Mouse (Mus musculus): Measurements from ENCODE around the gene Ralgapb. TPM values are rescaled to one million over a fixed set of nuclear protein-coding genes. Genes with fewer than 3 reads are reported as not detected.
A peak's percentile ranks its signal among the peaks of the same experiment; 100 is the strongest.
"Not testable (repeated sequence)": the region's sequence is repeated elsewhere in the genome, so short reads cannot be mapped to it uniquely, and the experiment has no call there.

Ralgapb gene
- total RNA-seq, 1 experiment, result 23.0 TPM

DNA sequence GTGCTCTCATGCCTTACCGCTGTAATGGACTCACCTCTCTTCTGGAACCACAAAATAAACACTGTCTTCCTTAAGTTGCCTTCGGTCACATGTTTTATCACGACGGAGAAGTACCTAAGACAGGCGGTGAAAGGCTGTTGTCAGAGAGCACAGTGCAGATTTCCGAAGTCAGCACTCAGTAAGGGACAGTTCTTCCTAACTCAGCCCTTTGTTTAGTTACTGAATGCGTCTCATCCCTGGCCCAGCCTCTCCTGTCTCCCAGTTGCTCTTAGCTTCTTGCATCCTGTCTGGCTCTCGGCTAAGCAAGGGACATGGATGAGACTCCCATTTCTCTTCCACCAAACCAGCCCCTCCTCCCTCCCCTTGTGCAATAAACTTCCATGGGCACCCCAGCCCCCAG is 23.6 kb upstream of the Ralgapb start:
- Histone ChIP-seq H3K27ac (ENCODE audit: insufficient read depth, low read depth, low read length, poor library complexity, severe bottlenecking) (no peak overlapping the region), H3K9me3 (ENCODE audit: control insufficient read depth, insufficient read depth, low read depth, low read length) (no peaks in the 10 kb centered on the region), H3K4me1 (ENCODE audit: control insufficient read depth in 2 of 2, insufficient read depth in 2 of 2, low read length in 2 of 2, poor library complexity in 1 of 2) (peaks cover 3 to 6% of the 10 kb centered on the region in 2 experiments; a peak in 2 of 4 replicates), H3K36me3 (ENCODE audit: control insufficient read depth, insufficient read depth, low read length, poor library complexity, severe bottlenecking) (no peaks in the 10 kb centered on the region), H3K9ac (ENCODE audit: insufficient read depth, low read depth, low read length, poor library complexity, severe bottlenecking) (no peak overlapping the region), H3K4me3 (ENCODE audit: insufficient read depth in 1 of 2, low read depth in 1 of 2, low read length in 2 of 2, poor library complexity in 1 of 2, severe bottlenecking in 1 of 2) (no peak overlapping the region)
- TF ChIP-seq ZNF384 (IDR thresholded peaks at IDR 0.05; ENCODE audit: low read depth, low read length) (no peak), ZC3H11A (IDR thresholded peaks at IDR 0.05; ENCODE audit: borderline replicate concordance, low read depth, low read length) (no peak), MAFK (IDR thresholded peaks at IDR 0.05; ENCODE audit: insufficient read depth, low read depth, low read length) (0 out of 2 replicates have a peak, but pooled peaks have one; percentile 8), CHD2 (IDR thresholded peaks at IDR 0.05; ENCODE audit: low read depth, low read length) (no peak), HCFC1 (IDR thresholded peaks at IDR 0.05; ENCODE audit: borderline replicate concordance, insufficient read depth, low read length) (no peak)
- in situ Hi-C loops (cut with MboI; ENCODE audit: low sequenced_read_pairs in 2 of 2, unreplicated experiment in 2 of 2), result no loop called here
- DNase-seq (ENCODE audit: low read depth, low spot score), result no peak

DNA sequence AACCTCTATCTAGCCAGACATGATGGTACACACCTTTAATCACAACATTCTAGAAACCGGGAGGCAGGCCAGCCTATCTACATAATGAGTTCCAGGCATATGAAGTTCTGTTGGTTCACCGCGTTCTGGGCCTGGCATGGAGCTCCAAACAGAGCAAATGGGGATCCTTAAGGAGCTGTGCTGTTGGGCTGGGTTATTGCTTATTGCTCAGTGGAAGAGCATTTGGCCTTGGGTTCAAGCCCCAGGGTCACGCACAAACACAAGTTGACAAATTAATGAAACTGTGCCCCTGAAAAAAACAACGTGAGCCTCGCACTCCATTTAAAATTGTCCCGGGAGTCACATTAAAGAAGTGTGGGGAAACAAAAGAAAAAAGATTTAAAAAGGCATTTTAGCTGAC is 20.2 kb upstream of the Ralgapb start:
- in situ Hi-C loops (cut with MboI; ENCODE audit: low sequenced_read_pairs in 2 of 2, unreplicated experiment in 2 of 2), result no loop called here
- no peak overlapping the region for H3K27ac ChIP-seq (ENCODE audit: insufficient read depth, low read depth, low read length, poor library complexity, severe bottlenecking)
- TF ChIP-seq HCFC1 (IDR thresholded peaks at IDR 0.05; ENCODE audit: borderline replicate concordance, insufficient read depth, low read length) (no peak), CHD2 (IDR thresholded peaks at IDR 0.05; ENCODE audit: low read depth, low read length) (no peak), ZC3H11A (IDR thresholded peaks at IDR 0.05; ENCODE audit: borderline replicate concordance, low read depth, low read length) (no peak), ZNF384 (IDR thresholded peaks at IDR 0.05; ENCODE audit: low read depth, low read length) (no peak), MAFK (IDR thresholded peaks at IDR 0.05; ENCODE audit: insufficient read depth, low read depth, low read length) (no peak)
- no peak overlapping the region for H3K4me3 ChIP-seq (ENCODE audit: insufficient read depth in 1 of 2, low read depth in 1 of 2, low read length in 2 of 2, poor library complexity in 1 of 2, severe bottlenecking in 1 of 2)
- no peaks in the 10 kb centered on the region for H3K9me3 ChIP-seq (ENCODE audit: control insufficient read depth, insufficient read depth, low read depth, low read length)
- H3K36me3 ChIP-seq (ENCODE audit: control insufficient read depth, insufficient read depth, low read length, poor library complexity, severe bottlenecking), result no peaks in the 10 kb centered on the region
- peaks cover 3 to 6% of the 10 kb centered on the region in 2 experiments; a peak in 2 of 4 replicates for H3K4me1 ChIP-seq (ENCODE audit: control insufficient read depth in 2 of 2, insufficient read depth in 2 of 2, low read length in 2 of 2, poor library complexity in 1 of 2)
- no peak for DNase-seq (ENCODE audit: low read depth, low spot score)
- no peak overlapping the region for H3K9ac ChIP-seq (ENCODE audit: insufficient read depth, low read depth, low read length, poor library complexity, severe bottlenecking)

GRCm38 (mm10) chr2:158396369-158396768 is 13.3 kb upstream of the Ralgapb start:
- DNase-seq (ENCODE audit: low read depth, low spot score), result no peak
- TF ChIP-seq HCFC1 (IDR thresholded peaks at IDR 0.05; ENCODE audit: borderline replicate concordance, insufficient read depth, low read length), result no peak
- TF ChIP-seq CHD2 (IDR thresholded peaks at IDR 0.05; ENCODE audit: low read depth, low read length), result no peak
- no peak for TF ChIP-seq ZC3H11A (IDR thresholded peaks at IDR 0.05; ENCODE audit: borderline replicate concordance, low read depth, low read length)
- TF ChIP-seq MAFK (IDR thresholded peaks at IDR 0.05; ENCODE audit: insufficient read depth, low read depth, low read length), result no peak
- no peaks in the 10 kb centered on the region for H3K36me3 ChIP-seq (ENCODE audit: control insufficient read depth, insufficient read depth, low read length, poor library complexity, severe bottlenecking)
- H3K4me1 ChIP-seq (ENCODE audit: control insufficient read depth in 2 of 2, insufficient read depth in 2 of 2, low read length in 2 of 2, poor library complexity in 1 of 2), result no peaks in the 10 kb centered on the region
- H3K9ac ChIP-seq (ENCODE audit: insufficient read depth, low read depth, low read length, poor library complexity, severe bottlenecking), result no peak overlapping the region
- H3K4me3 ChIP-seq (ENCODE audit: insufficient read depth in 1 of 2, low read depth in 1 of 2, low read length in 2 of 2, poor library complexity in 1 of 2, severe bottlenecking in 1 of 2), result no peak overlapping the region
- in situ Hi-C loops (cut with MboI; ENCODE audit: low sequenced_read_pairs in 2 of 2, unreplicated experiment in 2 of 2), result no loop called here
- no peaks in the 10 kb centered on the region for H3K9me3 ChIP-seq (ENCODE audit: control insufficient read depth, insufficient read depth, low read depth, low read length)
- no peak overlapping the region for H3K27ac ChIP-seq (ENCODE audit: insufficient read depth, low read depth, low read length, poor library complexity, severe bottlenecking)

- in situ Hi-C loops (cut with MboI; ENCODE audit: low sequenced_read_pairs in 2 of 2, unreplicated experiment in 2 of 2); H3K9ac ChIP-seq (ENCODE audit: insufficient read depth, low read depth, low read length, poor library complexity, severe bottlenecking); H3K27ac ChIP-seq (ENCODE audit: insufficient read depth, low read depth, low read length, poor library complexity, severe bottlenecking); H3K4me3 ChIP-seq (ENCODE audit: insufficient read depth in 1 of 2, low read depth in 1 of 2, low read length in 2 of 2, poor library complexity in 1 of 2, severe bottlenecking in 1 of 2); H3K9me3 ChIP-seq (ENCODE audit: control insufficient read depth, insufficient read depth, low read depth, low read length); H3K36me3 ChIP-seq (ENCODE audit: control insufficient read depth, insufficient read depth, low read length, poor library complexity, severe bottlenecking); DNase-seq (ENCODE audit: low read depth, low spot score); H3K4me1 ChIP-seq (ENCODE audit: control insufficient read depth in 2 of 2, insufficient read depth in 2 of 2, low read length in 2 of 2, poor library complexity in 1 of 2): not testable (repeated sequence)
These were observed 12.5 kb upstream of the Ralgapb start for GRCm38 (mm10) chr2:158397140-158397539.

DNA sequence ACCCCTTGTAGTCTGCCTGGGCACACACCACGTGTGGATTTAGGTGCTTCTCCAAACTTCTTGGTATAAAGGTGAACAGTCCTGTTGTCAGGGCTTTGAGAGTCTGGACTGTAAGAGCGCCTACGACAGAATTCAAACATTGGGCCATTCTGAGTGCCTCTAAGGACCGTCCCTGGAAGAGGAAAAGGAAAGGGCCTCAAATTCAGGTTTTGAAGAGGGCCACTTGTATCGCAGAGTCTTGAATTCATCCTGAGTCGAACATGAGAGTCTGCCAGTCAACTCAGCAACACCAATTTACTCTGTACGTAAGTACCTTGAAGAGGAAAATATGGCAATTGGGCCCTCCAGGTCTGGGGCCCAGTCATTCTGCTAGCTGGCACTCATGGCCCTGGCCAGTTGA is 6.7 kb upstream of the Ralgapb start:
- no peaks in the 10 kb centered on the region for H3K9me3 ChIP-seq (ENCODE audit: control insufficient read depth, insufficient read depth, low read depth, low read length)
- in situ Hi-C loops (cut with MboI; ENCODE audit: low sequenced_read_pairs in 2 of 2, unreplicated experiment in 2 of 2), result no loop called here
- no peaks in the 10 kb centered on the region for H3K36me3 ChIP-seq (ENCODE audit: control insufficient read depth, insufficient read depth, low read length, poor library complexity, severe bottlenecking)
- no peak overlapping the region for H3K27ac ChIP-seq (ENCODE audit: insufficient read depth, low read depth, low read length, poor library complexity, severe bottlenecking)
- H3K4me3 ChIP-seq (ENCODE audit: insufficient read depth in 1 of 2, low read depth in 1 of 2, low read length in 2 of 2, poor library complexity in 1 of 2, severe bottlenecking in 1 of 2), result no peak overlapping the region
- no peak for DNase-seq (ENCODE audit: low read depth, low spot score)
- TF ChIP-seq HCFC1 (IDR thresholded peaks at IDR 0.05; ENCODE audit: borderline replicate concordance, insufficient read depth, low read length) (no peak), ZC3H11A (IDR thresholded peaks at IDR 0.05; ENCODE audit: borderline replicate concordance, low read depth, low read length) (no peak), CHD2 (IDR thresholded peaks at IDR 0.05; ENCODE audit: low read depth, low read length) (no peak), MAFK (IDR thresholded peaks at IDR 0.05; ENCODE audit: insufficient read depth, low read depth, low read length) (no peak), ZNF384 (IDR thresholded peaks at IDR 0.05; ENCODE audit: low read depth, low read length) (no peak)
- H3K4me1 ChIP-seq (ENCODE audit: control insufficient read depth in 2 of 2, insufficient read depth in 2 of 2, low read length in 2 of 2, poor library complexity in 1 of 2), result no peaks in the 10 kb centered on the region
- H3K9ac ChIP-seq (ENCODE audit: insufficient read depth, low read depth, low read length, poor library complexity, severe bottlenecking), result no peak overlapping the region
